Mouse (Mus musculus) stomach, postnatal 0 days (tissue): ENCODE results near the gene 1810010D01Rik.

Source experiments
- CTCF ChIP-seq: IDR thresholded peaks from 2 replicates; pipeline ENCODE4 v1.5.1; 2016; ENCODE audit warnings: antibody characterized with exemption, low read depth, mild to moderate bottlenecking, moderate library complexity
- EP300 ChIP-seq: optimal IDR thresholded peaks from 2 replicates; pipeline ENCODE3; 2016; ENCODE audit warnings: antibody characterized with exemption

DNA sequence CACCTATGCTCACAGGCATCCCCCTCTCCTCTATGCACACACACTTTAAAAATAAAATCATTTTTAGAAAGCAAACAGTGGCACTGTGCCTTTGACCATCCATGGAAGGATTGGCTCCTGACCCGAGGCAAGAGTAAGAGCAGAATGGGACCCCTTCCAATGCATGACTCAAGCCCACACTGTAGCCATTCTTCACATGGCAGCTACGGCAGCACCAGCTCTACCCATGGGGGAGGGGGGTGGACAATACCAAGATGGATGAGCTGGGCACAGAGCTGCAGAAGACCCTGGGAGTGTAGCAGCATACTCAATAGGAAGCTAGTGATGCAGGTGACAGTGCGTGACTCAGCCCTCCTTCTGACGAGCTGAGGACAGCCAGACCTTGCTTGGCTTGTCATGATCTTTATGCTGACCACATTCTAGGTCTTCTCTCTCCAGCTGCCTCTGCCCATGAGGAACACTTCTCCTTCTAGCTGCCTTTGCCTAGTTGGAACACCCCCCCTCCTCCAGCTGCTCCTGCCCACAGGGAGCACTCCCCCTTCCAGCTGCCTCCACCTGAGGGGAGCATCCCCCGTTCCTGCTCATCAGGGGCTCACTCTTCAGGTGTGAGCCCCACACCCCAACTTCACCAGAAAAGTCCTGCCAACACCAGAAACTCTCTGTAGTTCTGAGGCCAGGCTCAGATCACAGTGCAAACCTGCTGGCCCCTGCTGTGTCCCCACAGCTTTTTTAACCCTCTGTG is 12.6 kb downstream of the 1810010D01Rik start:
- TF ChIP-seq CTCF, result no peak
- no peak for TF ChIP-seq EP300
